Mouse (Mus musculus) olfactory bulb, adult 2 months (tissue): ENCODE measurements around the gene Bcl11b.

Experiments
- CTCF ChIP-seq: fragments of 200-500 bp; IDR thresholded peaks from 2 replicates; pipeline ENCODE4 v1.5.1; 2012; ENCODE audit warnings: low read depth, mild to moderate bottlenecking, low read length, moderate library complexity; ENCODE audit not compliant: insufficient read depth
- POLR2A ChIP-seq: fragments of 200-500 bp; IDR thresholded peaks from 2 replicates; pipeline ENCODE4 v1.6.1; 2012; ENCODE audit warnings: mild to moderate bottlenecking, low read depth, low read length, moderate library complexity; ENCODE audit not compliant: insufficient read depth

DNA sequence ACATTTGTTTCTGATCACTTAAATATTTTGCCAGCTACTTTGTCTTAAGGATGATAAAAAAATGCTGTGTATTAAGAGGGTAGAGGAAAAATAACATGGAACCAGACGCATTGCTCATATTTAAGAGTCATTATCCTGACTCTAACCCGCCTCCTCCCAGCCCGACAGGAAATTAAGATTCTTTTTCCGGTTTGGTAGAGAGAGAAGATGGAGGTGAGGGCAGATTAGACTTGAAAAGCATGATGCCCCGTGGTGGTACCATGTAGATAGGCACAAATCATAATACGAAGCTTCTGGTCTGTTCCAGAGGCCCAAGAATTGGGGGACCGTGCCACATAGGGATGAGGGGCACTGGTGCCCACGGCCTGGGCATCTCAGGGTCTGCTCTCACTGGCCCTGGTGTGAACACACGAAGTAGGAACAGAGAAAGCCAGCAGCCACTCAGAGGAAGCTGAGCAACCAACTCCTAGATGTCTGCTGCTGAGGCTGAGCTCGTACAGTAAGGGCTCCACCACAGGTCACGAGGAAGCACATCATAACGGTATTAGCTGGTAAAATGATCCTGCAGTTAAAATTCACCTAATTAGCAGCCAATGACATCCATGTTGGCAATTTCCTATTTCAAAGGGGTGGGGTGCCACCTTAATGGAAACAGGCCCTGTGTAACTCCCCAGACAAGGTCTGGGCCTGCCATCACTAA is 32.2 kb downstream of the Bcl11b start:
- TF ChIP-seq CTCF (no peak), POLR2A (no peak)
